Mouse (Mus musculus) liver, embryonic 12.5 days (tissue): ENCODE results near the gene Aatk. TPM values are rescaled to one million over a fixed set of nuclear protein-coding genes. Genes with fewer than 3 reads are reported as not detected.
A peak's percentile ranks its signal among the peaks of the same experiment; 100 is the strongest.

ENCODE experiments used
- ATAC-seq: fragments of 200-750 bp; cut with Nextera tagmentation; 2 replicates; pipeline ENCODE4 v1.8.0; 2017; ENCODE audit warnings: moderate number of reproducible peaks, mild to moderate bottlenecking, moderate library complexity
- H3K27ac ChIP-seq: fragments of 300-500 bp; sonication (generic); 2 replicates; pipeline ENCODE4 v1.5.1; 2016; ENCODE audit warnings: mild to moderate bottlenecking
- H3K27me3 ChIP-seq: fragments of 300-500 bp; sonication (generic); replicated peaks from 2 replicates; pipeline ENCODE4 v1.6.1; 2016; ENCODE audit warnings: mild to moderate bottlenecking, moderate library complexity
- H3K36me3 ChIP-seq: fragments of 300-500 bp; sonication (generic); 2 replicates; pipeline ENCODE4 v1.6.1; 2016; ENCODE audit warnings: mild to moderate bottlenecking, moderate library complexity
- H3K4me1 ChIP-seq: fragments of 300-500 bp; sonication (generic); 2 replicates; pipeline ENCODE4 v1.6.1; 2016
- H3K4me2 ChIP-seq: fragments of 300-500 bp; sonication (generic); 2 replicates; pipeline ENCODE4 v1.6.1; 2016; ENCODE audit warnings: mild to moderate bottlenecking, moderate library complexity
- H3K4me3 ChIP-seq: fragments of 300-500 bp; sonication (generic); 2 replicates; pipeline ENCODE4 v1.5.1; 2016; ENCODE audit warnings: mild to moderate bottlenecking, moderate library complexity
- H3K9ac ChIP-seq: fragments of 300-500 bp; sonication (generic); 2 replicates; pipeline ENCODE4 v1.6.1; 2016; ENCODE audit warnings: mild to moderate bottlenecking, moderate library complexity
- H3K9me3 ChIP-seq: fragments of 300-500 bp; sonication (generic); replicated peaks from 2 replicates; pipeline ENCODE4 v1.6.1; 2016; ENCODE audit warnings: mild to moderate bottlenecking, moderate library complexity
- WGBS: fragments of 180-500 bp; shearing (Covaris S2); methylation state at CpG from one replicate; pipeline ENCODE4 v1.1.7; 2016; ENCODE audit not compliant: insufficient replicate concordance; 5-methylcytosine and 5-hydroxymethylcytosine counted together
- polyA plus RNA-seq: library from polyadenylated mRNA; unstranded; fragments of >200 nt; fragmentation: Nextera tagmentation; extraction: Ambion mirVana; gene quantifications from 2 replicates; pipeline ENCODE4 v1.2.1, GENCODE M21; 2016

Gene Aatk
- polyA plus RNA-seq, 1 experiment from 2014 or later = 0.49 TPM

DNA sequence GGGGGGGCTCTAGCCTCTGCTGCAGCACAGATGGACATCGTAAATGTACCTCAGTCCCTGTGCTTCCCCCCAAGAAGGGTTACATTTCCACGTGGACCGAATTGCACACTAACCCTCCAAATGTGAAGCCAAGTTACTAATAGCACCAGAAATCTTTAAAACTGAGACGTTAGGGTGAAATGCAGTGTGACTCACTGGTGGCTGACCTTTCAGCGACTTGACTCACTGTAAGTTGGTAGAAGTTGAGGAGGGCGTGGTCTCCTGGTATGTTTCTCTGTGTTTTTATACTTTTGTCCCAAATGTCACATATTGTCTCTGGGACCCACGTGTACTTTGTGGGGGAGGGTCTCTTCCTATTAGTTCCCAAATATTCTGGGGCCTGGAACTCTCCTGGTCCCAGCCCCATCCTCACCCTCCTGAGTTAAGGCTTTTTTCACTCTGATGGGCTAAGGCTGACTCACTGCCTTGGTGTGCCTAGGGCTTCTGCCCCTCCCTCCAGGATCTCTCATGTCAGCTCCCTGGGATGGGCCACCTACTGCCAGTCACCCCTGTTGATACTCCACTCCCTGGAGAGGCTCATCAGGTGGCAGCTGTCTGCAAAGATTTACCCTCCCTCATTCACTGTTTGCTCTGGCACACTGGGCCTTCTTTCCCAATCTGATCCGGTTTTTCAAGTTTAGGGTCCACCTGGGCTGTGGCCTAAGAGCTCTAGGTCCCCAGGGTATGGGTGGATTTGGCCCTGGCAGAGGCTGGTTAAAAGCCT lies 71.0 kb downstream of the Aatk start:
- no peaks in the 10 kb centered on the region for H3K27me3 ChIP-seq
- no peak overlapping the region for H3K9ac ChIP-seq
- H3K4me2 ChIP-seq = no peak overlapping the region
- no peaks in the 10 kb centered on the region for H3K9me3 ChIP-seq
- ATAC-seq = no peak
- WGBS = 67% methylated on average over 8 of the region's 8 CpGs
- 0 out of 2 replicates have a peak, but pooled peaks cover 5% of the 10 kb centered on the region for H3K4me1 ChIP-seq
- peaks cover 10% of the 10 kb centered on the region for H3K36me3 ChIP-seq
- H3K4me3 ChIP-seq = no peak overlapping the region
- no peak overlapping the region for H3K27ac ChIP-seq

DNA sequence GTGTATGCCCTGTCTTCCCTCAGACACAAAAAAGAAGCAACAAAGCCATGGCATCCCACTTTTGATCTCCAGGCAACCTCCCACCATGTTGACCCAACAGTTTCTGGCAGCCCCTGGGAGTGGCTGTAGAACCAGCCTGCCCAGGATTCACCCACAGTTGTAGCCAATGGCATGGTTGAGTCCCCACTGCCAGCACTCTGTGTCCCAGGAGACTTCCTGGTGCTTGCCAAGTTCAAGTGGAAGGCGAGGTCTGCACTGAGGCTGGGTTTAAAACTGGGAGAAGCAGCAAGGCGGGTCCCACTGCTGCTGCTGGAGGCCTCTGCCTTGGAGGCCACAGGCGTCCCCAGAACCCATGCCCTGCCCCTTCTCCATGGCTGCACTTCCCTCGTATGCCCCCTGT lies 73.2 kb downstream of the Aatk start:
- no peak overlapping the region for H3K4me2 ChIP-seq
- WGBS = 60% methylated on average over 4 of the region's 4 CpGs
- no peak for ATAC-seq
- H3K9ac ChIP-seq = no peak overlapping the region
- no peak overlapping the region for H3K4me3 ChIP-seq
- H3K27ac ChIP-seq = no peak overlapping the region
- H3K4me1 ChIP-seq = no peaks in the 10 kb centered on the region
- no peaks in the 10 kb centered on the region for H3K27me3 ChIP-seq
- peaks cover 10% of the 10 kb centered on the region for H3K36me3 ChIP-seq
- H3K9me3 ChIP-seq = no peaks in the 10 kb centered on the region

DNA sequence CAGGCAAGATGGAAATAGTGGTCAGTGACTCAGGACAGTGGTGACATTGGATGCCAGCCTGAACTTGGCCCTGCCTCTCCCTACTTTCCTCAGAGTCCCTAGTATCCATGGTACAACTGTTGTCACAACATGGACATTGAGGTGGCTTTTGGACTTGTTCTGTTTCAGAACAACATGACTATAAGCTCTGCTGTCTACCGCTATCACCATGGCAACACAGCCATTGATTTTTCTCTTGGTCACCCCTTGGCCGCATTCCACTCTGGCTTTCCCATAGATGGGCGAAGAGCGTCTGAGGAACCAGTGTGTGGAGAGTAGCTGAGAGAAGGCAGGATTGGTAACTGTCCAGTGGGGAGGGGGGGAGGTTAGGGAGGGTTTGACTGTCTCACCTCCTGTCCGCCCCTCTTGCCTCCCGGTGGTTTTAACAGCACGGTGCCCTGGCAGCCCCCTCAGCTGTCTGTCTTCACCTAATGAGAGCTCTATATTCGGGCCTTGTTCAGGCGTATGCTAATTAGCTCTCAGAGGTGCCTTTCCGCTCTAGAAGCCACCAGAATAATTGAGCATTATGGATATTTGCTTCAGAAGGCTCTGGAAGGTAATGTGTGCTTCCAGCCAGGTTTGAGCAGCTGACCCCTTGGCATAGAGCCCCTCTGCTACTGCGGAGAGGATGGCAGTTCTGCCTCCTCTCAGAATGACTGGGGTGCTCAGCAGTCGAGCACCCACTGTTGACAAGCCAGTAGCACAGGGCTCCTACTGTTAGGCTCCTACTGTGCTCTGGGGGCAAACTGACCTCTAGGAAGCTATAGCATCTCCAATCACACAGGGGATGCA lies 76.7 kb downstream of the Aatk start:
- H3K4me3 ChIP-seq = no peak overlapping the region
- ATAC-seq = peak; percentile 32; the same call in 1 of the 2 replicates
- WGBS = 69% methylated on average over 12 of the region's 12 CpGs
- no peak overlapping the region for H3K4me2 ChIP-seq
- no peaks in the 10 kb centered on the region for H3K4me1 ChIP-seq
- H3K27me3 ChIP-seq = no peaks in the 10 kb centered on the region
- no peak overlapping the region for H3K9ac ChIP-seq
- no peaks in the 10 kb centered on the region for H3K9me3 ChIP-seq
- peaks cover 10% of the 10 kb centered on the region for H3K36me3 ChIP-seq
- no peak overlapping the region for H3K27ac ChIP-seq

DNA sequence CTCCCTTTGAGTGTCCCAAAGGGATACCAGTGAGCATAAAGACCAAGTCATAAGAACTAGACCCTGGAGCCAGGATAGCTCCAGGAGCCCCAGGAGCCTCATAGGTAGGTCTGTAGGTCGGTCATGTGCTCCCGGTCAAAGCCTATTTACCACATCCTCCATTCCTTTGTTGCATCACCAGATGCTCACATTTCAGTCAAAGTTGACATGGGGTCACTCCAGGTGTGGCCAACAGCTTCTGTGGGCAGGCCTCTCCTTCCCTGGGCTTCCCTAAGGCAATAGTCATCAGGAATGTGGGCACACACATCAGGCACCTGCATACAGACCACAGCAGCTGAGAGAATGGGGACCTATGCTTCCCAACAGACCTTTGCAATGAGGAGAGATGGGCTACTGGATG lies 79.1 kb downstream of the Aatk start:
- peaks cover 4% of the 10 kb centered on the region; the same call in 1 of the 2 replicates for H3K36me3 ChIP-seq
- no peak for ATAC-seq
- no peak overlapping the region for H3K9ac ChIP-seq
- H3K9me3 ChIP-seq = no peaks in the 10 kb centered on the region
- no peak overlapping the region for H3K4me3 ChIP-seq
- no peak overlapping the region for H3K27ac ChIP-seq
- WGBS = 72% methylated on average over 2 of the region's 2 CpGs
- no peaks in the 10 kb centered on the region for H3K4me1 ChIP-seq
- no peak overlapping the region for H3K4me2 ChIP-seq
- H3K27me3 ChIP-seq = no peaks in the 10 kb centered on the region

DNA sequence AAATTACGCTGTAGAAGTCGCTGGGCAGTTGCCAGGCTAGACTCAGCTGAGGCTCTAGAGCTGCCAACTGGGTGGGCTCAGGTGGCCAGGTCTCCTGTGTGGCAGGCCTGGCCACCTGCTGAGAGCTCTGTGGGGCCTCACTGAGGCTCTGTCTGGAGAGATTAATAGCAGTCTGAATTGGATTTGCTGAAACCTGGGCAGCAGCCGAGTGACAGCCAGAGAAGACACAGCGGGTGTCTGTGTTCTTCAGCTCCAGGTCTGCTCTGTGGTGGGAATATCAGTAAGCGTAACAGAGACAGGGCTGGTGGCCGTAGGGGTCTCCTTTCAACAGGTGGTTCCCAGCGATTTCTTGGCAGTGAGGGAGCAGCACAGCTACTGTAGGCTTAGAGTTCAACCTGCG lies 79.6 kb downstream of the Aatk start:
- no peak overlapping the region for H3K27ac ChIP-seq
- H3K27me3 ChIP-seq = no peaks in the 10 kb centered on the region
- no peaks in the 10 kb centered on the region for H3K4me1 ChIP-seq
- no peak for ATAC-seq
- H3K9me3 ChIP-seq = no peaks in the 10 kb centered on the region
- no peak overlapping the region for H3K4me3 ChIP-seq
- H3K4me2 ChIP-seq = no peak overlapping the region
- peaks cover 4% of the 10 kb centered on the region; the same call in 1 of the 2 replicates for H3K36me3 ChIP-seq
- H3K9ac ChIP-seq = no peak overlapping the region
- WGBS = 71% methylated on average over 8 of the region's 8 CpGs

DNA sequence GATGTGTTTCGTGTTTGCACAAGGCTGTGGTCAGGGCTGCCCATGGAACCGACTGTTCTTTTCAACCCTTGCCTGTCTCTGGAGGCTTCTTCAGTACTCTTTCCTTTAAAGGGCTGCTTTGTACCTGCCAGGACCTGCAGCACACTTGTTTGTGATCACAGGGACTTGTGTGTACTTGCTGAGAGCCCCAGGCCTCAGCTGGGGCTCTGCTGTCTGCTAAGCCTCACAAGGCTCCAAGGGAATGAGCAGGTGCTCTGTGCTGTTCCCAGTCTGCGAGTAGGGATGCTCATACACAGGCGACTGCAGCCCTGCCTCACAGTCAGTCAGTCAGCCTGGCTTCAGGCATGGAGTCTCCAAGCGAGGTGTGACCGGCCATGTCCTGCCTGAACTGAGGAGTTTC lies 80.7 kb downstream of the Aatk start:
- WGBS = 67% methylated on average over 6 of the region's 6 CpGs
- ATAC-seq = no peak

DNA sequence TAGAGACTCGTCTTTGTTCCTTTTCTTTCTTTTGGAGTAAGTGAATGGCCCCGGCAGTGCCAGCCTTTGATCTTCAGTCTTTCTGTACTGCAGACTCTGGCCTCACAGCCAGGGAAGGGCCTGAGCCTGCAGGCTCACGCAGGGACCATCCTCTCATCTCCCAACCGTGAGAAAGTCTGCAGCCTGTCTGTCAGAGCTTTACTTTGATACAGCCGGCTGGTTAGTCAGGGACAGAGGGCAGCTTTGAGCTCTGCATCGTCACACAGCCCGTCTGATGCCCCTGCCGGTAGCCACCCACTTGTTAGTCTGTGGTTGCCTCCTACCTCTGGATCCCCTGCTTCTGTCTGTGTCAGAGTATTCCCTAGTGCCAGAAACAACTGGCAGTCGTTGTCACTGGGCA lies 81.9 kb downstream of the Aatk start:
- Histone ChIP-seq H3K4me2 (no peak overlapping the region), H3K9me3 (no peaks in the 10 kb centered on the region), H3K36me3 (peaks cover 7% of the 10 kb centered on the region; the same call in 1 of the 2 replicates), H3K27ac (no peak overlapping the region), H3K9ac (no peak overlapping the region), H3K4me1 (no peaks in the 10 kb centered on the region), H3K27me3 (no peaks in the 10 kb centered on the region), H3K4me3 (no peak overlapping the region)
- 57% methylated on average over 9 of the region's 9 CpGs for WGBS
- no peak for ATAC-seq

More for the DNA sequence above, 80.7 kb downstream of the Aatk start:
- Histone ChIP-seq H3K9me3 (no peaks in the 10 kb centered on the region), H3K27ac (no peak overlapping the region), H3K9ac (no peak overlapping the region), H3K27me3 (no peaks in the 10 kb centered on the region), H3K4me1 (no peaks in the 10 kb centered on the region), H3K36me3 (peaks cover 6% of the 10 kb centered on the region; the same call in 1 of the 2 replicates), H3K4me3 (no peak overlapping the region), H3K4me2 (no peak overlapping the region)

DNA sequence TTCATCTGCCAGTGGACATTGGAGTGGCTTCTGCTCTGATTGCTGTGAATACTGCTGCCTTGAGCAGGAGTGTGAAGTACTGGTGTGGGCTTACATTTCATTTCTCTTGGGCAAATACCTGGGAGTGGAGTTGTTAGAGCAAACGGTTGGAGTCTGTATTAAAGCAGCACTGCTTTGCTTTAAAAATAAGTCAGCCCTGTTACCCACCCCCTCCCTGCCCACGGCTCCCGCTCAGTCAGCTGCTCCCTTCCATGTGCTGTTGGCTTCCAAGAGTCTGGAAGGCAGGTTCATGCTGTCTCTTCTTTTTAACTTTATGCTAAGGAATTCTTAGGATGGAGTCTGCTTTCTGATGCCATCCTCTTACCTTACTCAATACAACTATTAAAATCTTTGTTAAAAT lies 85.5 kb downstream of the Aatk start:
- H3K4me2 ChIP-seq = no peak overlapping the region
- H3K27ac ChIP-seq = no peak overlapping the region
- no peak overlapping the region for H3K9ac ChIP-seq
- H3K4me3 ChIP-seq = no peak overlapping the region
- ATAC-seq = no peak
- 57% methylated on average over 3 of the region's 3 CpGs for WGBS
- H3K27me3 ChIP-seq = no peaks in the 10 kb centered on the region
- peaks cover 7% of the 10 kb centered on the region; the same call in 1 of the 2 replicates for H3K36me3 ChIP-seq
- H3K9me3 ChIP-seq = no peaks in the 10 kb centered on the region
- peaks cover 3% of the 10 kb centered on the region; the same call in 1 of the 2 replicates for H3K4me1 ChIP-seq

DNA sequence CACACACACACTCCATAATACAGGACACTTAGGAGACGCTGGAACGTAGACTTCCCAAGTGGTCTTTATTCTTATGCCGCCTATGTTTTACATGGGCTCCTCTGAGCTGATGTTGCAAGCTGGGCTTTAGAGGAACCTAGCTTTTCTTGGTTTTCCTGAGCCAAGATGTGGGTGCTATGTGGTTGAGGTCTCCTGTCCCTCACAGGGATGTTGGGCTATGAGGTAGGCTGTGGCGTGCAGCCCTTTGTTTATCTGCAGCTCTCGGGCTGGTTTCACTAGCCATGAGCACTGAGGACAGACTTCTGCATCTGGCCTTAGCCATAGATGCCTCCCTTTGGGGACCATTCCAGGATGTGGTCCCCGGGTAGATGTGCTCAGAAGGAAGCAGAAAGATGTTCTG lies 86.3 kb downstream of the Aatk start:
- H3K9ac ChIP-seq = no peak overlapping the region
- H3K9me3 ChIP-seq = no peaks in the 10 kb centered on the region
- H3K4me3 ChIP-seq = no peak overlapping the region
- H3K27me3 ChIP-seq = no peaks in the 10 kb centered on the region
- peaks cover 7% of the 10 kb centered on the region; the same call in 1 of the 2 replicates for H3K36me3 ChIP-seq
- 60% methylated on average over 6 of the region's 6 CpGs for WGBS
- no peak overlapping the region for H3K27ac ChIP-seq
- ATAC-seq = no peak
- no peak overlapping the region for H3K4me2 ChIP-seq
- peaks cover 11% of the 10 kb centered on the region for H3K4me1 ChIP-seq

DNA sequence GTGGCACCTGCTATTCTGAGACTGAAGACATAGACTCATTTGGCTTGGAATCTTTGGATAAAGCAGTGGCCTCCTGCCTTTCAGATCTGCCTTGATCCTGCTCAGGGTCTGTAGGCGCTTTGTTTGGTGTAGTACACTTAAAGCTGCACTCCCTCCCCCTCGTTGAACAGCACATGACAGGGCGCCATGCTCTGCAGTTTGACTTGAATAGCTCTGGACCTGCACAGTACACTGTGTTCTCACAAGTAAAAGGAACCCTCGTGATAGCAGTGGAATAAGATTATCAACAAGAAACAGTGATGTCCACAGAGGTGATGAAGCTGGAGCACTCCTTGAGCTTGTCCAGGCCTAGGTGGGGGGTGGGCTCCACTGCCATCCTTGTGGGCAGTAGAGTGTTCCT lies 87.3 kb downstream of the Aatk start:
- no peak overlapping the region for H3K4me2 ChIP-seq
- H3K27ac ChIP-seq = no peak overlapping the region
- H3K9ac ChIP-seq = no peak overlapping the region
- 51% methylated on average over 4 of the region's 4 CpGs for WGBS
- H3K27me3 ChIP-seq = no peaks in the 10 kb centered on the region
- 0 out of 2 replicates have a peak, but pooled peaks cover 3% of the 10 kb centered on the region for H3K36me3 ChIP-seq
- H3K9me3 ChIP-seq = no peaks in the 10 kb centered on the region
- no peak for ATAC-seq
- H3K4me1 ChIP-seq = peaks cover 21% of the 10 kb centered on the region
- H3K4me3 ChIP-seq = no peak overlapping the region

DNA sequence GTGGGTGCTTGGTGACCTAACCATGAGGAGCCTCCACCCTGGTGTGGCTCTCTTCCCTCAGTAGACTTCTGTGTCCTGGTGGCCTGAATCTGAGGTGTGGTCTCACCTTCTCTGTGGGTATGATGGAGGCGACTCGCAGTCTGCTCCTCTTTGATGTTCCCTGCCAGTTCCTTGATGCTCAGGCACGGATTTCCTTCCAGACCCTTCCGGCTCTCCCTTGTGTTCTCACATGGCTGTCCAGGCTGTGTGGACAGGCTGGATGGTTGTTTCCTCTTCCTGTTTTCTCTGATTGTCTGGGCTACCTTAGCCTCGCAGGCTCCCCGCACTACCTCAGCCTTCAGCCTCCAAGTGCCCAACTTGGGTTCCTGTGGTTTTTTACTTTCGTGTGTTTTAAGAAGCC lies 88.1 kb downstream of the Aatk start:
- Histone ChIP-seq H3K36me3 (0 out of 2 replicates have a peak, but pooled peaks cover 3% of the 10 kb centered on the region), H3K27ac (no peak overlapping the region), H3K27me3 (no peaks in the 10 kb centered on the region), H3K9ac (no peak overlapping the region), H3K4me2 (no peak overlapping the region), H3K9me3 (no peaks in the 10 kb centered on the region), H3K4me3 (no peak overlapping the region), H3K4me1 (peaks cover 29% of the 10 kb centered on the region)
- WGBS = 49% methylated on average over 7 of the region's 7 CpGs
- ATAC-seq = no peak
